Mouse (Mus musculus) brain, embryonic 14.5 days (tissue): ENCODE data around the gene Acsl6.

Source experiments
- CTCF ChIP-seq: fragments of 200-500 bp; IDR thresholded peaks from 2 replicates; pipeline ENCODE4 v1.5.1; 2012; ENCODE audit warnings: inconsistent platforms, mild to moderate bottlenecking, moderate library complexity, borderline replicate concordance; ENCODE audit not compliant: insufficient read depth, insufficient read length; ENCODE audit errors: extremely low read depth
- POLR2A ChIP-seq: fragments of 200-500 bp; IDR thresholded peaks from 2 replicates; pipeline ENCODE4 v1.6.1; 2012; ENCODE audit warnings: mild to moderate bottlenecking, inconsistent platforms, borderline replicate concordance; ENCODE audit not compliant: poor library complexity, insufficient read depth, insufficient read length, severe bottlenecking; ENCODE audit errors: extremely low read depth

DNA sequence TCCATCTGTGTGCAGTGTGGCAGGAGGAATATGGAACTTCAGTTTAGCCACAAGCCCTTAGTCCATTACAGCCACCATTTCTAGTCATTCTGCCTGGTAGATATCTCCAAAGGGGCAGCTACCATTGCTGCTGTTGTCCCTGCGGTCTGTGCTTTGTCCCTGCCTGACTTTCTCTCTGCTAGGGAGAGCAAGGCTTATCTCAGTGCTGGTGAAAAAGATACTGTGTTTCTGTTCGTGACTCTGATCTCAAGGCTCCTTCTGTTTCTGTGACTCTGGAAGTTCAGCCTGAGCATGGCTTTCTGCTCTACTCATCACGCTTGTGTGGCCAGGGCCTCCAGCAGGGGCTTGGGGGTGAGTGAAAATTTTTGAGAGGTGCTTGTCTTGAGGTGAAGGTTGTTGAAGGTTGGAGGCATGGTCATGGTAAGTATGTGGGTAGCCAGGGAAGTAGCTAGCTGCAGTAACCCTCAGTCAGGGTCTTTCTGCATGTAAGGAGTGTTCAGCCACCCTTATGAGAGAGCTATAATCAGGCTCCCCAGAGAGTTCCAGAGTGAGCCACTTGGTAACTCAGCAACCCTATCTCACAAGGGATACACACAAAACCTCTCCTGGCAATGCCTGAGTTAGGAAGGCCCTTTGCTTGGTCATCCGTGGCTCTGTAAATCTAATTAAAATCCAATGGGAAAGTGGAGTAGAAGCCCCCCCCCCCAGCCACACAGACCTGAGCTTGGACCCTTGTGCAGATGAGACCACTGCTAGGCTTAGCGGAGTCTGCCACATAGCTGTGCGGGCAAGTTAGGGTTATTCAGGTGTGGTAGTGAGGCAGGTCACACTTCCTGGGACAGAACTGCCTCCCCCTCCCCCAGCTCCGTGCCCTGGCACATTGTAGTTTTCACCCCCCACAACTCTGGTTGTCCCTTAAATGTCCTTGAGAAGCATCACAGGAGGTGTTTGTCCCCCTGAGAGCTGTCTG lies 10.1 kb downstream of the Acsl6 start:
- TF ChIP-seq CTCF (no peak), POLR2A (no peak)
